Mouse (Mus musculus): Measurements from ENCODE around the gene Ptprm. TPM values are rescaled to one million over a fixed set of nuclear protein-coding genes. Genes with fewer than 3 reads are reported as not detected.

Ptprm gene
- polyA plus RNA-seq, 1 experiment from 2014 or later: 12.6 TPM

- H3K9ac ChIP-seq (replicated peaks): no peak overlapping the region
- H3K4me1 ChIP-seq (replicated peaks): peaks cover 5% of the 10 kb centered on the region; the same call in 1 of the 2 replicates
- H3K27me3 ChIP-seq: no peaks in the 10 kb centered on the region
- no peak for ATAC-seq (ENCODE audit: insufficient number of reproducible peaks, insufficient read depth, low FRiP score, low TSS enrichment, low read depth)
- no peaks in the 10 kb centered on the region for H3K36me3 ChIP-seq
- no peak overlapping the region for H3K4me2 ChIP-seq
- no peak overlapping the region for H3K27ac ChIP-seq
- WGBS: 88% methylated on average over 2 of the region's 2 CpGs
- no peak overlapping the region for H3K4me3 ChIP-seq (replicated peaks)
- H3K9me3 ChIP-seq: no peaks in the 10 kb centered on the region
Measured at GRCm38 (mm10) chr17:66981649-66982048, 372.6 kb downstream of the Ptprm start.

GRCm38 (mm10) chr17:66979971-66980370 is 374.3 kb downstream of the Ptprm start:
- no peaks in the 10 kb centered on the region for H3K27me3 ChIP-seq
- H3K27ac ChIP-seq: no peak overlapping the region
- H3K4me1 ChIP-seq (replicated peaks): peaks cover 5% of the 10 kb centered on the region; the same call in 1 of the 2 replicates
- H3K4me2 ChIP-seq: no peak overlapping the region
- no peaks in the 10 kb centered on the region for H3K36me3 ChIP-seq
- H3K4me3 ChIP-seq (replicated peaks): no peak overlapping the region
- ATAC-seq (ENCODE audit: insufficient number of reproducible peaks, insufficient read depth, low FRiP score, low TSS enrichment, low read depth): no peak
- no peaks in the 10 kb centered on the region for H3K9me3 ChIP-seq
- H3K9ac ChIP-seq (replicated peaks): no peak overlapping the region
- 54% methylated on average over 5 of the region's 5 CpGs for WGBS

GRCm38 (mm10) chr17:66976490-66976889 is 377.8 kb downstream of the Ptprm start:
- Histone ChIP-seq H3K4me1 (replicated peaks) (peaks cover 5% of the 10 kb centered on the region; the same call in 1 of the 2 replicates), H3K9me3 (no peaks in the 10 kb centered on the region), H3K9ac (replicated peaks) (no peak overlapping the region), H3K27me3 (no peaks in the 10 kb centered on the region), H3K36me3 (no peaks in the 10 kb centered on the region), H3K4me3 (replicated peaks) (no peak overlapping the region), H3K4me2 (no peak overlapping the region), H3K27ac (no peak overlapping the region)
- no peak for ATAC-seq (ENCODE audit: insufficient number of reproducible peaks, insufficient read depth, low FRiP score, low TSS enrichment, low read depth)
- WGBS: 80% methylated on average over 5 of the region's 5 CpGs

GRCm38 (mm10) chr17:66972976-66973375 is 381.3 kb downstream of the Ptprm start:
- Histone ChIP-seq H3K9me3 (no peaks in the 10 kb centered on the region), H3K9ac (replicated peaks) (no peak overlapping the region), H3K4me3 (replicated peaks) (no peak overlapping the region), H3K27ac (no peak overlapping the region), H3K36me3 (no peaks in the 10 kb centered on the region), H3K4me1 (replicated peaks) (no peaks in the 10 kb centered on the region), H3K4me2 (no peak overlapping the region), H3K27me3 (no peaks in the 10 kb centered on the region)
- 87% methylated on average over 3 of the region's 3 CpGs for WGBS
- ATAC-seq (ENCODE audit: insufficient number of reproducible peaks, insufficient read depth, low FRiP score, low TSS enrichment, low read depth): no peak

- WGBS: 61% methylated on average over 5 of the region's 5 CpGs
- Histone ChIP-seq H3K4me1 (replicated peaks) (no peaks in the 10 kb centered on the region), H3K27me3 (no peaks in the 10 kb centered on the region), H3K4me2 (no peak overlapping the region), H3K27ac (no peak overlapping the region), H3K9me3 (no peaks in the 10 kb centered on the region), H3K36me3 (no peaks in the 10 kb centered on the region), H3K9ac (replicated peaks) (no peak overlapping the region), H3K4me3 (replicated peaks) (no peak overlapping the region)
- ATAC-seq (ENCODE audit: insufficient number of reproducible peaks, insufficient read depth, low FRiP score, low TSS enrichment, low read depth): no peak
Measured at GRCm38 (mm10) chr17:66960986-66961385, 393.3 kb downstream of the Ptprm start.

- ATAC-seq (ENCODE audit: insufficient number of reproducible peaks, insufficient read depth, low FRiP score, low TSS enrichment, low read depth): no peak
- no peaks in the 10 kb centered on the region for H3K27me3 ChIP-seq
- no peaks in the 10 kb centered on the region for H3K9me3 ChIP-seq
- no peak overlapping the region for H3K9ac ChIP-seq (replicated peaks)
- H3K27ac ChIP-seq: no peak overlapping the region
- no peak overlapping the region for H3K4me3 ChIP-seq (replicated peaks)
- no peaks in the 10 kb centered on the region for H3K36me3 ChIP-seq
- no peak overlapping the region for H3K4me2 ChIP-seq
- no peaks in the 10 kb centered on the region for H3K4me1 ChIP-seq (replicated peaks)
- WGBS: 88% methylated on average over 6 of the region's 6 CpGs
Measured at GRCm38 (mm10) chr17:66960557-66960956, 393.7 kb downstream of the Ptprm start.

GRCm38 (mm10) chr17:66959815-66960214 is 394.4 kb downstream of the Ptprm start:
- 90% methylated on average over 2 of the region's 2 CpGs for WGBS
- Histone ChIP-seq H3K4me1 (replicated peaks) (no peaks in the 10 kb centered on the region), H3K27me3 (no peaks in the 10 kb centered on the region), H3K4me3 (replicated peaks) (no peak overlapping the region), H3K36me3 (no peaks in the 10 kb centered on the region), H3K27ac (no peak overlapping the region), H3K4me2 (no peak overlapping the region), H3K9ac (replicated peaks) (no peak overlapping the region), H3K9me3 (no peaks in the 10 kb centered on the region)
- no peak for ATAC-seq (ENCODE audit: insufficient number of reproducible peaks, insufficient read depth, low FRiP score, low TSS enrichment, low read depth)

GRCm38 (mm10) chr17:66958766-66959165 is 395.5 kb downstream of the Ptprm start:
- 80% methylated on average over 2 of the region's 2 CpGs for WGBS
- no peaks in the 10 kb centered on the region for H3K36me3 ChIP-seq
- no peak overlapping the region for H3K9ac ChIP-seq (replicated peaks)
- no peak for ATAC-seq (ENCODE audit: insufficient number of reproducible peaks, insufficient read depth, low FRiP score, low TSS enrichment, low read depth)
- H3K27ac ChIP-seq: no peak overlapping the region
- no peaks in the 10 kb centered on the region for H3K27me3 ChIP-seq
- H3K4me2 ChIP-seq: no peak overlapping the region
- no peaks in the 10 kb centered on the region for H3K9me3 ChIP-seq
- H3K4me3 ChIP-seq (replicated peaks): no peak overlapping the region
- H3K4me1 ChIP-seq (replicated peaks): no peaks in the 10 kb centered on the region

GRCm38 (mm10) chr17:66944498-66944897 is 409.8 kb downstream of the Ptprm start:
- Histone ChIP-seq H3K27me3 (no peaks in the 10 kb centered on the region), H3K9ac (replicated peaks) (no peak overlapping the region), H3K36me3 (no peaks in the 10 kb centered on the region), H3K4me1 (replicated peaks) (no peaks in the 10 kb centered on the region), H3K9me3 (no peaks in the 10 kb centered on the region), H3K4me2 (no peak overlapping the region), H3K4me3 (replicated peaks) (no peak overlapping the region), H3K27ac (no peak overlapping the region)
- ATAC-seq (ENCODE audit: insufficient number of reproducible peaks, insufficient read depth, low FRiP score, low TSS enrichment, low read depth): no peak
- 89% methylated on average over 4 of the region's 4 CpGs for WGBS

- ATAC-seq (ENCODE audit: insufficient number of reproducible peaks, insufficient read depth, low FRiP score, low TSS enrichment, low read depth): no peak
- H3K27ac ChIP-seq: no peak overlapping the region
Measured at GRCm38 (mm10) chr17:66943539-66943938, 410.7 kb downstream of the Ptprm start.

GRCm38 (mm10) chr17:66925611-66926010 is 428.6 kb downstream of the Ptprm start:
- Histone ChIP-seq H3K27me3 (no peaks in the 10 kb centered on the region), H3K9me3 (peaks cover 10% of the 10 kb centered on the region), H3K4me1 (replicated peaks) (no peaks in the 10 kb centered on the region), H3K9ac (replicated peaks) (no peak overlapping the region), H3K4me3 (replicated peaks) (no peak overlapping the region), H3K4me2 (no peak overlapping the region), H3K36me3 (no peaks in the 10 kb centered on the region), H3K27ac (no peak overlapping the region)
- WGBS: 83% methylated on average over 5 of the region's 5 CpGs
- ATAC-seq (ENCODE audit: insufficient number of reproducible peaks, insufficient read depth, low FRiP score, low TSS enrichment, low read depth): no peak

More at GRCm38 (mm10) chr17:66943539-66943938, 410.7 kb downstream of the Ptprm start:
- Histone ChIP-seq H3K36me3 (no peaks in the 10 kb centered on the region), H3K9ac (replicated peaks) (no peak overlapping the region), H3K4me1 (replicated peaks) (no peaks in the 10 kb centered on the region), H3K27me3 (no peaks in the 10 kb centered on the region), H3K4me3 (replicated peaks) (no peak overlapping the region), H3K9me3 (no peaks in the 10 kb centered on the region), H3K4me2 (no peak overlapping the region)
- WGBS: 89% methylated on average over 9 of the region's 9 CpGs

GRCm38 (mm10) chr17:66914696-66915095 is 439.6 kb downstream of the Ptprm start:
- Histone ChIP-seq H3K36me3 (no peaks in the 10 kb centered on the region), H3K4me3 (replicated peaks) (no peak overlapping the region), H3K27ac (no peak overlapping the region), H3K9me3 (no peaks in the 10 kb centered on the region), H3K4me1 (replicated peaks) (no peaks in the 10 kb centered on the region; the same call in 1 of the 2 replicates), H3K4me2 (no peak overlapping the region), H3K27me3 (no peaks in the 10 kb centered on the region), H3K9ac (replicated peaks) (no peak overlapping the region)
- no peak for ATAC-seq (ENCODE audit: insufficient number of reproducible peaks, insufficient read depth, low FRiP score, low TSS enrichment, low read depth)
- 78% methylated on average over 6 of the region's 6 CpGs for WGBS

Data from limb, embryonic 12.5 days (tissue).